Mouse (Mus musculus): ENCODE results near the gene Pex16.

- no peak for TF ChIP-seq CTCF (IDR thresholded peaks at IDR 0.05; ENCODE audit: extremely low read depth, insufficient read length, insufficient replicate concordance, low read depth, low read length)
- no peak for TF ChIP-seq POLR2A (IDR thresholded peaks at IDR 0.05; ENCODE audit: low read depth, low read length)
Observed at GRCm38 (mm10) chr2:92360893-92361292, 13.6 kb upstream of the Pex16 start.

All from small intestine, adult 2 months (tissue).